Comparison of ENCODE assay signal across 22 mouse cellular contexts in genomic region chr2:178238503-178238902, GRCm38 (mm10).
"Had no signal": no experiment of that assay in that cellular context is flagged by ENCODE, and none has a peak within 500 bp of the region (broad histone marks: within the 10 kb centered on the region; RNA-seq: fewer than 3 reads in every experiment).

No protein-coding gene starts in this region.

- ATAC-seq: liver, embryonic 12.5 days; midbrain, embryonic 15.5 days had no signal

- H3K4me3 ChIP-seq: kidney, embryonic 15.5 days; limb, embryonic 10.5 days; limb, embryonic 13.5 days; liver, embryonic 12.5 days; liver, embryonic 15.5 days; lung, embryonic 15.5 days; midbrain, embryonic 12.5 days; midbrain, embryonic 15.5 days; neural tube, embryonic 12.5 days; neural tube, embryonic 15.5 days had no signal

- H3K27ac ChIP-seq: kidney, embryonic 15.5 days; limb, embryonic 10.5 days; limb, embryonic 13.5 days; liver, embryonic 12.5 days; liver, embryonic 15.5 days; lung, embryonic 15.5 days; midbrain, embryonic 12.5 days; midbrain, embryonic 15.5 days; neural tube, embryonic 12.5 days; neural tube, embryonic 15.5 days had no signal

- DNase-seq: kidney, adult 8-10 months; kidney, postnatal 10 days; kidney, postnatal 36 days; liver; lung, adult 18-20 months; lung, postnatal 10 days; lung, postnatal 36 days; right cerebral cortex, adult 18-20 months; right cerebral cortex, postnatal 14 days; spleen, adult 18-20 months; thymus, adult 18-20 months; thymus, postnatal 36 days had no signal
